Mouse (Mus musculus) spleen, adult 2 months (tissue): ENCODE measurements around the gene Bcl7a.

ENCODE experiments used
- CTCF ChIP-seq: fragments of 200-500 bp; IDR thresholded peaks from 2 replicates; pipeline ENCODE4 v1.5.1; 2011; ENCODE audit warnings: mild to moderate bottlenecking, inconsistent platforms; ENCODE audit not compliant: insufficient read depth, insufficient read length, insufficient replicate concordance; ENCODE audit errors: extremely low read depth
- POLR2A ChIP-seq: fragments of 200-500 bp; IDR thresholded peaks from 2 replicates; pipeline ENCODE4 v1.6.1; 2011; ENCODE audit warnings: low read depth, low read length, inconsistent platforms

DNA sequence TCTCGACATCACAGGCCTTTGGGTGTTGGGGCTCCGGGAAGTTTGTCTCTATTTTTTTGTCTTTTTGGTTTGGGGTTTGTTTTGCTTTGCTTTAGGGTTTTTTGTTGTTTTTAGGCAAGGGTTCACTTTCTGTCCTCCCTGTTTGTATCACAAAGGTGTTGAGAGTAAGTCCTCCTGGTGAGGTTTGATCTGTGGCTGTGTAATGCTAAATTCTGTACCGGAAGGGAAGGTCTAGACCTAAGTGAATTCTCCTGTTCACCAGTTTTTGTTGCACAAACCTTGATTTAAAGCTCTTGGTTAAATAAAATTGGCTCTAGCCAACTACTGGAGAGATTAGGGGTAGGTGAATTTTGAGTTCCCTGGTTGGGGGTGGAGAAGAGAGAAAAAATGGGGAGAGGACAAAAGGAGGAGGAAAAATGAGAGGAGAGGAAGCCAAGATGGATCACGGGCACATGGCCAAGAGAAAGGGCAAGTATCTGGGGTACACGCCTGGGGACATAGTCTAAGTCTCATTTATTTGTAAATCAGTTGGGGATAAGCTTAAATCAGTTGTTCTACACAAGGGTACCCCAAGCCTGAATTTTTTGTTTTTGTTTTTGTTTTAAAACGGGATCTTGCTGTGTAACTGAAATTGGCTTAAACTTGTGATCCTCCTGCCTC is 32.3 kb downstream of the Bcl7a start:
- no peak for TF ChIP-seq CTCF
- no peak for TF ChIP-seq POLR2A
